Mouse (Mus musculus) midbrain, postnatal 0 days (tissue): ENCODE results near the gene Clstn3. TPM values are rescaled to one million over a fixed set of nuclear protein-coding genes. Genes with fewer than 3 reads are reported as not detected.

Experiments used
- ATAC-seq: fragments of 200-750 bp; cut with Nextera tagmentation; 2 replicates; pipeline ENCODE4 v1.8.0; 2017; ENCODE audit warnings: moderate number of reproducible peaks, mild to moderate bottlenecking, moderate TSS enrichment, moderate library complexity; ENCODE audit not compliant: low FRiP score
- DNase-seq: peaks from one replicate; pipeline ENCODE4 v3.0.0-alpha.2; 2015; ENCODE audit warnings: low spot score
- H3K27ac ChIP-seq: fragments of 300-500 bp; sonication (generic); 2 replicates; pipeline ENCODE4 v1.5.1; 2014; ENCODE audit warnings: low read depth, mild to moderate bottlenecking, low read length, mixed read lengths
- H3K27me3 ChIP-seq: fragments of 300-500 bp; sonication (generic); 2 replicates; pipeline ENCODE4 v1.6.1; 2014; ENCODE audit warnings: low read length, control low read depth, mixed read lengths; ENCODE audit not compliant: insufficient read depth
- H3K36me3 ChIP-seq: fragments of 300-500 bp; sonication (generic); 2 replicates; pipeline ENCODE4 v1.6.1; 2014; ENCODE audit warnings: low read length, control low read depth, mixed read lengths; ENCODE audit not compliant: insufficient read depth
- H3K4me1 ChIP-seq: fragments of 300-500 bp; sonication (generic); 2 replicates; pipeline ENCODE4 v1.6.1; 2014; ENCODE audit warnings: mild to moderate bottlenecking, control low read depth, antibody characterized with exemption, low read length, mixed read lengths; ENCODE audit not compliant: insufficient read depth
- H3K4me2 ChIP-seq: fragments of 300-500 bp; sonication (generic); 2 replicates; pipeline ENCODE4 v1.6.1; 2014; ENCODE audit warnings: low read depth, mild to moderate bottlenecking, low read length, mixed read lengths; ENCODE audit not compliant: poor library complexity, severe bottlenecking
- H3K4me3 ChIP-seq: fragments of 300-500 bp; sonication (generic); 2 replicates; pipeline ENCODE4 v1.5.1; 2014; ENCODE audit warnings: low read depth, mild to moderate bottlenecking, low read length, moderate library complexity
- H3K9ac ChIP-seq: fragments of 300-500 bp; sonication (generic); replicated peaks from 2 replicates; pipeline ENCODE4 v1.6.1; 2014; ENCODE audit warnings: mild to moderate bottlenecking, low read length, moderate library complexity, mixed read lengths; ENCODE audit not compliant: poor library complexity, severe bottlenecking
- H3K9me3 ChIP-seq: fragments of 300-500 bp; sonication (generic); 2 replicates; pipeline ENCODE4 v1.6.1; 2016; ENCODE audit warnings: low read length, control low read depth
- CTCF ChIP-seq: IDR thresholded peaks from 2 replicates; pipeline ENCODE4 v1.5.1; 2016; ENCODE audit warnings: antibody characterized with exemption, mild to moderate bottlenecking
- WGBS: fragments of 180-500 bp; shearing (Covaris S2); extraction: QIAGEN DNeasy Blood & Tissue Kit; methylation state at CpG from one replicate; pipeline ENCODE4 v1.1.7; 2014; 5-methylcytosine and 5-hydroxymethylcytosine counted together
- polyA plus RNA-seq: library from polyadenylated mRNA; unstranded; fragments of >200 nt; fragmentation: Nextera tagmentation; extraction: Ambion mirVana; gene quantifications from 2 replicates; pipeline ENCODE4 v1.2.1, GENCODE M21; 2015
- total RNA-seq: library from RNA; depleted of rRNA; stranded (reverse); fragments of >200 nt; gene quantifications from 2 replicates; pipeline ENCODE4 v1.2.3, GENCODE M21; 2014

The Clstn3 gene
- total and polyA plus RNA-seq, 2 experiments from 2014 or later = 205 to 315 TPM

DNA sequence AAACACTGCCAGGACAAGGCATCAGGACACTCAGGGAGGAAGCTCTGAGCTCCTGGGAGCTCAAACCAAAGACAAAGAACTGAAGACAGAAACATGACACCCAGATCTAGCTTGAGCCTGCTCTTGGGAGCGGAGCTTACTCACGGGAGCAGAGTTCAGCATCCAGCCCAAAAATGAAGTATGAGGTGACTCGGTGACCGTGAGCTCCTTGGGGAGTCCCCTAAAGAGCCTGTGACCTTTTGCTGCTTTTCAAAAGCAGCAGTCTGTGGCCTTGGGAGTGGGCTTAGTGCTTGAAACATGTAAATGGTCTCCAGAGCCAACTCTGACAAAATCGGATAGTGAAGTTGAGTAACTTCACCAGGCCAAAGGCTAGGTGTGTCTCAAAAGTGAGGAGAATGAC is 29.4 kb downstream of the Clstn3 start:
- Histone ChIP-seq H3K9ac (no peak overlapping the region), H3K36me3 (peaks cover 65% of the 10 kb centered on the region), H3K4me2 (no peak overlapping the region), H3K4me3 (no peak overlapping the region), H3K27me3 (no peaks in the 10 kb centered on the region), H3K27ac (no peak overlapping the region), H3K4me1 (0 out of 2 replicates have a peak, but pooled peaks cover 2% of the 10 kb centered on the region), H3K9me3 (no peaks in the 10 kb centered on the region)
- ATAC-seq (no peak), DNase-seq (no peak)
- TF ChIP-seq CTCF = no peak
- 72% methylated on average over 5 of the region's 5 CpGs for WGBS

DNA sequence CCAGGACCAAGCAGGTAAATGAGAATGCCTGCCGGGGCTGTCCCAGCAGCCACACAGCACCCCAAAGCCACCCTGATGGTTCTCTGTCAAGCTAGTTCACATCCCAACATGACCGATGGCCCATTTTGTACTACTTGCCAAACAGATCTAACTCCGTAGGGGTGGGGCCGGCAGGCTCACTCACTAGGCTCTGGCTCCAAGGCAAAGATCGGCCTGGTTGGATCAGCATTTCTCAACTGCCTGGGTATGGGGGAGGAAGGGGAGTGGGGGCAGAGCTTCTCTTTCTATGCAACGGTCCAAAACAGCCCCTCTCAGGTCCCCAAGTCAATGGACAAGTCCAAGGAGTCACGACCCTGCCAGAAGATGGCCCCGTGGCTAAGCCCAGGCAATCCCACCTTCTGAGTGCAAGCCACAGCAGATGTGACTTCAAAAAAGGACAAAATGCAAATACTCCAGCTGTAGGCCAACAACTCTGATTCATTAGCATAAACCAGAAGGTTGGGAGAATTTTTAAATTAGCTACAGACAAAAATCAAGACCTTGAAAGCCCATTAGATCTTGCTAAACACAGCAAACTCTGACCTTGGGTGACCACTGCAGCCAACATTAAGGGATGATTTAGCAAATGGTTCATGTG is 30.8 kb downstream of the Clstn3 start:
- no peak overlapping the region for H3K27ac ChIP-seq
- WGBS = 92% methylated on average over 8 of the region's 8 CpGs
- H3K36me3 ChIP-seq = peaks cover 63% of the 10 kb centered on the region
- no peaks in the 10 kb centered on the region for H3K9me3 ChIP-seq
- H3K9ac ChIP-seq = no peak overlapping the region
- no peak overlapping the region for H3K4me2 ChIP-seq
- H3K4me1 ChIP-seq = 0 out of 2 replicates have a peak, but pooled peaks cover 5% of the 10 kb centered on the region
- H3K27me3 ChIP-seq = no peaks in the 10 kb centered on the region
- no peak for TF ChIP-seq CTCF
- no peak for ATAC-seq
- DNase-seq = no peak
- no peak overlapping the region for H3K4me3 ChIP-seq

DNA sequence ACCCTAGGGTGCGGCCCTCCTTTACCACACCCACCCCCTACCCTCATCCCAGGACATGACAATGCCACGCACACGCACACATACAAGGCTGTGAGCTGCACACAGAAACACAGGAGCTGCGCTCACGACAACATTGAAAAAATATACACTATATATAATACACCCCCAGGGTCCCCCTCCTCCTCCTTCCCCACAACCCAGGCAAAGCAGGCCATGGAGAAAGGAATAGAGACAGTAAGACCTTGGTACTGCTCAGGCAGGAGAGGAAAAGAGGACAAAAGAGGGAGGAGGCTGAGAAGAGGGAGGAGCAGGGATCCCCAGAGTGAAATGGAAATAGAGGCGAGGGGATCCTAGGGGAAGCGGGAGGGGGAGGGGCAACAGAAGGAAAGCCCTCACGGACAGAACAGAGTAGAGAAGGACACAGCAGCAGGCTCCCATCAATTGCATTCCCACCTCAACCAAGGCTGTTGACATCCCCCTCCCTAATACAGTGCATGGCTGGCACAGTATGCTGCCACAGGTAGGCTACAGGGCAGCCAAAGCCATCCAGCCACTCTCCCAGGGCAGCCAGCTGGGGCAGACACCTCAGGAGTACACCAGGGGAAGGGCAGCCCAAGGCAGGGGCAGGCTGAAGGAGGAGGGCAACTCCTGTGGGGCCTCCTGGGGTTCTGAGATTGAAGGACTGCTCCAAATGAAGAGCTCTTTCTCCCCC is 33.7 kb downstream of the Clstn3 start:
- Histone ChIP-seq H3K27me3 (no peaks in the 10 kb centered on the region), H3K4me1 (0 out of 2 replicates have a peak, but pooled peaks cover 5% of the 10 kb centered on the region), H3K9me3 (no peaks in the 10 kb centered on the region), H3K27ac (no peak overlapping the region), H3K4me3 (no peak overlapping the region), H3K36me3 (peaks cover 35% of the 10 kb centered on the region), H3K9ac (no peak overlapping the region), H3K4me2 (no peak overlapping the region)
- ATAC-seq (no peak), DNase-seq (no peak)
- WGBS = 39% methylated on average over 8 of the region's 8 CpGs
- no peak for TF ChIP-seq CTCF

DNA sequence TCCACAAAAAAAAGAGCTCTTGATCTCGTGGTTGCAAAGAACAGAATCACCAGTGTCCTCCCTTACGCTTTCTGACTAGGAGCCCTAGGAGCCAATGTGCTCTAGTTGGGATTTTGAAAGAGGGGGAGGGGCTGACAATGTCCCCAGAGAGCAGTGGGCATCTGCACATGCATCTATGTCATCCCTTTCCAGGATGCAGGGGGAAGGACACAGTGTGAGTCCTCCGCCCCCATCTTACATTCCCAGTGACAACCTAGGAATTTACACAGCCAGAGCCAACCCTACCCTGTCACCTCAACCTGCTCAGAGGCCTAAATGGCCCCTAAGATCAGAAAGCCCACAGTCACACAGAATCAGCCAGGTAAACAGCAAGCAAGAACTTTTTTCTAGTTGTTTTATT is 34.2 kb downstream of the Clstn3 start:
- no peak overlapping the region for H3K9ac ChIP-seq
- 0 out of 2 replicates have a peak, but pooled peaks cover 5% of the 10 kb centered on the region for H3K4me1 ChIP-seq
- no peak for ATAC-seq
- no peak overlapping the region for H3K4me3 ChIP-seq
- 67% methylated on average over 3 of the region's 3 CpGs for WGBS
- TF ChIP-seq CTCF = no peak
- DNase-seq = no peak
- no peaks in the 10 kb centered on the region for H3K9me3 ChIP-seq
- H3K4me2 ChIP-seq = no peak overlapping the region
- 0 out of 2 replicates have a peak overlapping the region, but pooled peaks have one; percentile 9 for H3K27ac ChIP-seq
- no peaks in the 10 kb centered on the region for H3K27me3 ChIP-seq
- H3K36me3 ChIP-seq = peaks cover 35% of the 10 kb centered on the region

DNA sequence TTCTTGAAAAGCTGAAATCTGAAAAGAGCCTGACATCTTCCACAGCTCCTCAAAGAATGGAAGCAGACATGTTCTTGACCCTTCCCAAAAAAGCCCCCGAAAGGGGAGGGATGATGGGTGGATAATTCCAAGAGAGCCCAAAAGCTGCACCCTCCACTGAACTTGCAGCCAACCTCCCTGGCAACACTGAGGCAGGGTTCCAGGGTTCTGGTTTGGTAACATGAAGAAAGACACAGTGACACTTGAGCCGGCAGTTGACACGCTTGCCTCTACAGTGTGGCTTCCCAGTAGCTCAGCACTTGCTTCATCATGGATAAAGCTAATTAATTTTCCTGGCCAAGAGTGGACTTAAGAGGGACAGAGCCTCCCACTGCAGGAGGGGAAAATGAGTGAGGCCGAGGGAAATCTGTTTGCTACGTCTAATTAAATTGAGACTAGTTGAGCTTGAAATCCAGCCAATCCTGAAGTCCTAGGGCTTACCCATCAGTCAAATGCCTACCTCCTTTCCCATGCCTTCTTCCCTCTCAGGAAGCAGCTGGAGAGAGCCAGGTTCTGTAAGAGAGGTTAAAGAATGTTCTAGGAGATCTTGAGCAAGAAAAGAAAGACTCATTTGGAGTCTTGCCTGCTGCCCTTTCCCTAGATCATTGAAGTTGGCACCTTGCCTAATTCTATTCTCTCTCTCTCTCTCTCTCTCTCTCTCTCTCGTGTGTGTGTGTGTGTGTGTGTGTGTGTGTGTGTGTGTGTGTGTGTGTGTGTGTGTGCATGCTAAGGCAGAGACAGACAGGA is 36.6 kb downstream of the Clstn3 start:
- H3K9me3 ChIP-seq = no peaks in the 10 kb centered on the region
- no peak overlapping the region for H3K4me2 ChIP-seq
- no peak overlapping the region for H3K4me3 ChIP-seq
- no peak for ATAC-seq
- peak; percentile 74 for DNase-seq
- H3K27ac ChIP-seq = no peak overlapping the region
- 0 out of 2 replicates have a peak, but pooled peaks cover 5% of the 10 kb centered on the region for H3K4me1 ChIP-seq
- H3K36me3 ChIP-seq = peaks cover 24% of the 10 kb centered on the region
- no peak overlapping the region for H3K9ac ChIP-seq
- TF ChIP-seq CTCF = no peak
- H3K27me3 ChIP-seq = no peaks in the 10 kb centered on the region
- 55% methylated on average over 5 of the region's 6 CpGs for WGBS
